Mouse (Mus musculus) midbrain, embryonic 10.5 days (tissue): ENCODE results near the gene Cbx4. TPM values are rescaled to one million over a fixed set of nuclear protein-coding genes. Genes with fewer than 3 reads are reported as not detected.

ENCODE experiments used
- DNase-seq: peaks from one replicate; pipeline ENCODE4 v3.0.0-alpha.2; 2017; ENCODE audit warnings: low spot score
- H3K27ac ChIP-seq: fragments of 300-500 bp; sonication (generic); replicated peaks from 2 replicates; pipeline ENCODE4 v1.5.1; 2016; ENCODE audit warnings: mild to moderate bottlenecking
- H3K27me3 ChIP-seq: fragments of 300-500 bp; sonication (generic); 2 replicates; pipeline ENCODE4 v1.6.1; 2016; ENCODE audit warnings: low read depth, mild to moderate bottlenecking; ENCODE audit not compliant: poor library complexity, severe bottlenecking
- H3K36me3 ChIP-seq: fragments of 300-500 bp; sonication (generic); 2 replicates; pipeline ENCODE4 v1.6.1; 2016; ENCODE audit warnings: mild to moderate bottlenecking, moderate library complexity
- H3K4me1 ChIP-seq: fragments of 300-500 bp; sonication (generic); 2 replicates; pipeline ENCODE4 v1.6.1; 2016
- H3K4me3 ChIP-seq: fragments of 300-500 bp; sonication (generic); 2 replicates; pipeline ENCODE4 v1.5.1; 2016; ENCODE audit warnings: mild to moderate bottlenecking, moderate library complexity
- H3K9me3 ChIP-seq: fragments of 300-500 bp; sonication (generic); replicated peaks from 2 replicates; pipeline ENCODE4 v1.6.1; 2016; ENCODE audit warnings: mild to moderate bottlenecking
- WGBS: fragments of 180-500 bp; shearing (Covaris S2); methylation state at CpG from one replicate; pipeline ENCODE4 v1.1.7; 2016; 5-methylcytosine and 5-hydroxymethylcytosine counted together
- polyA plus RNA-seq: library from polyadenylated mRNA; unstranded; fragments of >200 nt; fragmentation: Nextera tagmentation; extraction: Ambion mirVana; gene quantifications from 2 replicates; pipeline ENCODE4 v1.2.1, GENCODE M21; 2016

The Cbx4 gene
- polyA plus RNA-seq, 1 experiment from 2014 or later, result 5.1 TPM

DNA sequence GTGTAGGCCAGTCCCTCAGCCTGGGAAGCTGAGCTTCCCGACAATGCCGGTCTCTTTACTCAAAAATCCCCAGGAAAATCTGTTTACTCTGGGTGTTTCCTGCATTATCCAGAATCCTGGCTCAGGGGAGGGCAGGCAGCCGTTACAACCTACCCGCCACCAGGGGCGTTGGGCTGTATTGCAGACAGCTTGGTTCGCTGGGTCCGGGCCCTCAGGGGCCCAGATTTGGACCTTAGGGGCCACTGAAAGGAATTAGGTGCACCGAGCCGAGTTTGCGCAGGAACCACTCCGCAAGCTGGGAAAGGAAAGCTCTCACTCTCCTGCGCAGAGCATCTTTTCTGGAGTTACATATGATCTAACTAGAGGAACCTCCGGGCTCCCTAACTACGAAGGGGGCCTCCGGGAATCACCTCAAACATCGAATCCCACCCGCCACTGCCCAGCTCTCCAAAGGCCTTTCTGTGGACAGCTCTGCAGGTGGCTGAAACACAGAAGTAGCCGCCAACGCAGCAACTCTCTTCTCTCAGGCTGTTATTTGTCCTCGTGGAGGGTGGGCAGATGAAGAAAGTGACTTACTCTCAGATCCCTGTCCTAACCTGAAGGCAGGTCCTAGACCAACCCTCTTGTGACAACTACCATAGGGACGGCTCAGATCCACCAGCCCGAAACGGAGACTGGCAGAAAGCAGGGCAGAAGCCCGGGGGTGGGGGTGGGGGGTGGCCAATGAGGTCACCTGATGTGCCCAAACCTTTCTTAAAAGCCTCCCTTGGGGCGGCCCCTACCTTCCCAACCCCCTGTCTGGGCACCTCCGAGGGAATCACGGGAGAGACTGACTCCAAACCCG is 2.6 kb upstream of the Cbx4 start:
- H3K4me3 ChIP-seq, result peak overlapping the region; percentile 25; the same call in 1 of the 2 replicates
- H3K27me3 ChIP-seq, result peaks cover 87% of the 10 kb centered on the region
- no peaks in the 10 kb centered on the region for H3K9me3 ChIP-seq
- H3K27ac ChIP-seq, result no peak overlapping the region
- H3K36me3 ChIP-seq, result no peaks in the 10 kb centered on the region
- peaks cover 78% of the 10 kb centered on the region for H3K4me1 ChIP-seq
- DNase-seq, result peak; percentile 56
- under 1% methylated on average over 28 of the region's 28 CpGs for WGBS

DNA sequence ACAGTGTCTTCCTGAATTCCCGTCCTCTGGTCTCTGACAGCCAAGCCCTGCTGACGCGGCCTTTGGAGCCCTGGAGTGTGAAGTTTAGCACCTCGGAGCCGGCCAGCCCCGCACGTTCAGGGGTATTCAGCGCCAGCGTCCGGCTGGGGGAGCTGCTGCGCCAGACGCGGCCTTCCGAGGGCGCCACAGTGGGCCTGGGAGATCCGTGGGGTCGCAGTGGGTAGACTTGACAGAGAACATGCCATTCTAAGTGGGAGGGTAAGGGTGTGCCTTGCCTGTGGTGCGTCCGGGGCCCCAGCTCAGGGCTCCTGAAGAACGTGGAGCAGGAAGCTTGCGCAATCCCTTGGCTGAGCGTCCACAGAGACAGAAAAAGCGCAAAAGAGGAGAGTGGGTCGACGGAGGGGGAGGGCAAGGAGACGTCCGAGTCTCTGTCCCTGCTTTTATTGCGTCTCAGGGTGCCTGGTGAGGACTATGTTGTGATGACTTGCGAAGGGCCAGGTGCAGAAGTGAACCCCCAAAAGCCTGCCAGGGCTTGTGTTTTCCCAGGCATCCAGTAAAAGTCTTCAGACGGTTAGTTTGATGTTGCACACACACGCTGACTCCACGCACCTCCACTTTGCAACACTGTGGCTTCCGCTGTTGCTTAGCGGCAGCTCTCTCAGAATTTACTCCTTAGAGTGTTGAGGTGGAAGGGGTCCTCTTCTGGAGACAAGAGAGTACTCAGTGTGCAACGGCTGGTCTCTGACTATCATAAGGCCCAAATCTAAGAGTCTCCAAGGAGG is 1.5 kb upstream of the Cbx4 start:
- no peaks in the 10 kb centered on the region for H3K9me3 ChIP-seq
- H3K4me3 ChIP-seq, result peak overlapping the region; percentile 12; the same call in 1 of the 2 replicates
- H3K36me3 ChIP-seq, result no peaks in the 10 kb centered on the region
- 2% methylated on average over 35 of the region's 35 CpGs for WGBS
- H3K4me1 ChIP-seq, result peaks cover 89% of the 10 kb centered on the region
- H3K27me3 ChIP-seq, result peaks cover 87% of the 10 kb centered on the region
- H3K27ac ChIP-seq, result 0 out of 2 replicates have a peak overlapping the region, but pooled peaks have one; percentile 4
- DNase-seq, result peak; percentile 48

DNA sequence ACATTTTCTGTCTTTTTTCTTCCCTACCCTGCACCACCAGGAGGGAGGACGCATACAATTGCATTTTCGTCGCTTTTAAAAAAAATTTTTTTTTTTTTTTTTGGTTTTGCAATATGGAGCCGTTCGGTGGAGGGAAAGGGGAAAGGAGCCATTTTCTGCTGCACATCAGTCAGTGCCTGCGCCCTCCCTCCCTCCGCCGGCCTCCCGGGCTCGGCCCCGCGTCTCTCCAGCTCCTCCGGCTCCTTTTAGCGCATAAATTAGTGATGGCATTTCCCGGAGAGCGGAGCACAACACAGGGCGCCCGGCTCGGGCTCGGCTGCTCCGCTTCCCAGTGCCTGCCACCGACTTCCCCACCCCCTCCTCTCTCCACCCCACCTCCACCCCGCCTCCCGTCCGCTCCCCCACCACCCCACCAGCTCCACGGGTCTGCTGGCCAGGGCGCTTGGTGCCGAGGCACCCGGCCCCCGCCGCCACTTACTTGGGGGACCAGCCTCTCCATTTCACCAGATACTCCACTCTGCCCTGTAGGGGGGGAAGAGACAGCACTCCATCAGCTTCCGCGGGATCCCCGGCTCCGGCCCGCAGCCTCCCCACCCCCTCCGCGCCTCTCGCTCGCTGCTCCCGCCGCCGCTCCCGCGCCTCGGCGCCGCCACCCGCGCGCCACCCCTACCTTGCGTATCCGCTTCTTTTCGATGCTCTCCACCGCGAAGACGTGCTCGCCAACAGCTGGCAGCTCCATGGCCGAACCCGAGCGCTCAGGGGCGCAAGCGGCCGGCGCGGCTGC is 550 bp downstream of the Cbx4 start:
- Histone ChIP-seq H3K4me1 (peaks cover 97% of the 10 kb centered on the region), H3K36me3 (peaks cover 15% of the 10 kb centered on the region), H3K9me3 (no peaks in the 10 kb centered on the region), H3K27me3 (peaks cover 87% of the 10 kb centered on the region), H3K4me3 (peak overlapping the region; percentile 84), H3K27ac (peak overlapping the region; percentile 97)
- WGBS, result 0% methylated on average over 59 of the region's 66 CpGs
- DNase-seq, result peak; percentile 83

DNA sequence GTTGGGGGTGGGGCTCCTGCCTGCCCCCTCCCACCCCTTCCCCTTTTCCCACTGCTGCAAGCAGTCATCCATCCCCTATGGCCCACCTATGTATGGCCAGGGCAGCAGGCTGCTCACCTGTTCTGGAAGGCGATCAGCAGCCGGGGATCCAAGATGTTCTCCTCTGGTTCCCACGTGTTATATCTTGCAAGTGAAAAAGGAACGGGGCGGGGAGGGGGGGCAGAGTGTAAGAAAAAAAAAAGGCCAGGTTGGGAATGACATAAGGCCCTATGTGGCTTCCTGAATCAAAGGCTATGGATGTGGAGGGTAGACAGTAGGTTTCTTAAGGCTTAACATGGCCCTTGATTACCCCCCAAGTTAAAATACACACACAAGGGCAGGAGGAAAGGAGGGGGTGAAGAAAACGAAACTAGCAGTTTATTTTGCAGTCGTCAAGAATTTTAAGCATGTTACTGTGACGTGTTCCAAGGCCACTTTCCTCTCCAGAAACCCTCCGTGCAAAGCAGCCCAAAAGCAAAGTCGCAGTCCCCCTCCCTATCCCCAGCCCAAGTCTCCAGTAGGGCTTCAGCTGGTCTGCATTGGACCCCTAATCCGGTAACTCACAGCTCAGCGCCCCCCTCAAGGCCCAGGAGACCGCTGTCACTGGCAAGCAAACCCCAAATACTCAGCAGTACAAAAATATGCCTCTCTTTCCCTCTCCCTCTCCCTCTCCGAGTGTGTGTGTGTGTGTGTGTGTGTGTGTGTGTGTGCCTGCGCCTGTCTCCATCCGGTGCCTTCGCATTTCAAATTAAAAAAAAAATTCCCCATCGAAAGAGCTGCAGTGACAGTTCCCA is 1.4 kb downstream of the Cbx4 start:
- H3K27ac ChIP-seq, result peak overlapping the region; percentile 97
- H3K4me1 ChIP-seq, result peaks cover 95% of the 10 kb centered on the region
- peaks cover 87% of the 10 kb centered on the region for H3K27me3 ChIP-seq
- peak overlapping the region; percentile 84 for H3K4me3 ChIP-seq
- peaks cover 15% of the 10 kb centered on the region for H3K36me3 ChIP-seq
- DNase-seq, result peak; percentile 63
- WGBS, result 1% methylated on average over 18 of the region's 18 CpGs
- no peaks in the 10 kb centered on the region for H3K9me3 ChIP-seq

DNA sequence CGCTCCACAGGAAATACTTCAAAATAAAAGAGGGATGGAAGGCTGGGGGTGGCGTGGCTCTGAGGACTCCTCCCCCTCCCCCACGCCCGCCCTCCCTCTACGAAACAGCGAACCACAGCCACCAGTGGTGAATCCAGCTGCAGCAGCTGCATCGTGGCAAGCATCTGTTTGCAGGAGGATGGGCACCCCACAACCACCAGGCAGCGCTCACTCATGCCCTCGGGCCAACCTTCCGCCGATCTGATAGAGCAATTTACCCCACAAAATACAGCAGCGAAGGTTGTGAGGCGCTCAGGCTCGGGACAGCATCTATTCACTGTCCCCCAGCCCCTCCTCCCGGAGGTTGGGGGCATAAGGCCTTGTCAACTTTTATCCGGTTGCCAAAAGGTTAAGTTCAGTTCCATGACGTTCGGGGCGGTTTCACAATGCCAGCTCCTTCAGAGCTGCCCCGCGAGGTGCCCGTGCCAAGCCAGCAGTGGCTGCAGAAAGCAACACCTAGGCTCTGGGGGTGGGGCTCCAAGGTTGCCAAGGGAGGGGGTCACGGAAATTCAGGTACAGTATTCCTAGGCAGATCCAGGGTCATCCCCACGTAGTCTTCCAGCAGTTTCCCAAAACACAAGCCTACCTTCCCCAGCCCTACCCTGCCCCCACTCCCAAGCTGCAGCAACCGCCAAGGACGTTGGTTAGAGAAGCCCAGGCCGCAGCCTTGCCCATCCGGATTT is 2.1 kb downstream of the Cbx4 start:
- peaks cover 95% of the 10 kb centered on the region for H3K4me1 ChIP-seq
- whole genome bisulfite sequencing, result 1% methylated on average over 28 of the region's 28 CpGs
- no peaks in the 10 kb centered on the region for H3K9me3 ChIP-seq
- peak overlapping the region; percentile 97; the same call in 1 of the 2 replicates for H3K27ac ChIP-seq
- peak; percentile 27 for DNase-seq
- H3K27me3 ChIP-seq, result peaks cover 87% of the 10 kb centered on the region
- peak overlapping the region; percentile 84 for H3K4me3 ChIP-seq
- peaks cover 15% of the 10 kb centered on the region for H3K36me3 ChIP-seq

DNA sequence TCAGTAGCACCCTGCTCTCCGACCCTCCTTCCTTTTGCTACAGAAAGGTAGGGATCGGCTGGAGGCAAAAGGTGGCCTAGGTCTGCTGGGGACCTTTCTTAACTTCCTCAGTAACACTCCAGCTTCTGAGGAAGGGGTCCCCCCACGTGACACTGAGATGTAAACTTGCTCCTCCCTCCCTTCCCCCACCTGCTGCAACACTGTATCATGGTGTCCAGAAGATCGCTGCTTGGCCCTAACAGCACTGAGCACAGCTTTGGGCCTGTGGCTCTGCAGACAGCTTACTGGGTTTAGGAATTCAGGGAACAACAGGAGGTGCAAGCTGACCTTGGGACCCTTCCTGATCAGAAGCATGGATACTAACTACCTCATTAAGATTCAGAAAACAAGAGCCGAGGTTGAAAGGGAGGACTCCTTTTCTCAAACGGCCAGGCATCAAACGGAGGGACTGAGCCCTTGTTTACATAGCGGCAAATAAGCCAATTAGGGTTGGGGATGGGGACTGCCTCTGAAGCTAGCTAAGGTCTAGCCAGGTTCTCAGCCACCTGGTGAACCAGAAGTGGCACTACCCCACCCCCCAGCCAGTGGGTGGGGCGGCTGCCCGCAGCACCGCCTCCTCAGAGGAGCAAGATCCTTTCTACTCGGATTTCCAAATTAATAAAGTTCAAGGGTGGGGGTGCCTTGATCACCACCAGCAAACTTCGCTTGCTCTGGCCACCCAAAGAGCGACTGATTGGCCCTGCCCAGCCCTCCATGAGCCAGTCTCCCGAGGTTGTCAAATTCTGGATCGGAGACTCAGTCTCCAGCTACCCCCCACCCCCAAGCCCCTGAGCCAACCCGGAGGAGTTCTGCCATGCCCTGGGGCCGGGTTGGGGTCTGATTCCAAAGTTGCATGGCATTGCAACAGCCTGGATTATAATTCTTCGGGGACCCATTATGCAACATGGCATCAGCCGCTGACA is 3.1 kb downstream of the Cbx4 start:
- no peaks in the 10 kb centered on the region for H3K9me3 ChIP-seq
- H3K4me3 ChIP-seq, result peak overlapping the region; percentile 84
- peak; percentile 41 for DNase-seq
- 2% methylated on average over 20 of the region's 20 CpGs for WGBS
- H3K27ac ChIP-seq, result peak overlapping the region; percentile 13; the same call in 1 of the 2 replicates
- H3K4me1 ChIP-seq, result peaks cover 95% of the 10 kb centered on the region
- peaks cover 16% of the 10 kb centered on the region for H3K36me3 ChIP-seq
- H3K27me3 ChIP-seq, result peaks cover 87% of the 10 kb centered on the region

DNA sequence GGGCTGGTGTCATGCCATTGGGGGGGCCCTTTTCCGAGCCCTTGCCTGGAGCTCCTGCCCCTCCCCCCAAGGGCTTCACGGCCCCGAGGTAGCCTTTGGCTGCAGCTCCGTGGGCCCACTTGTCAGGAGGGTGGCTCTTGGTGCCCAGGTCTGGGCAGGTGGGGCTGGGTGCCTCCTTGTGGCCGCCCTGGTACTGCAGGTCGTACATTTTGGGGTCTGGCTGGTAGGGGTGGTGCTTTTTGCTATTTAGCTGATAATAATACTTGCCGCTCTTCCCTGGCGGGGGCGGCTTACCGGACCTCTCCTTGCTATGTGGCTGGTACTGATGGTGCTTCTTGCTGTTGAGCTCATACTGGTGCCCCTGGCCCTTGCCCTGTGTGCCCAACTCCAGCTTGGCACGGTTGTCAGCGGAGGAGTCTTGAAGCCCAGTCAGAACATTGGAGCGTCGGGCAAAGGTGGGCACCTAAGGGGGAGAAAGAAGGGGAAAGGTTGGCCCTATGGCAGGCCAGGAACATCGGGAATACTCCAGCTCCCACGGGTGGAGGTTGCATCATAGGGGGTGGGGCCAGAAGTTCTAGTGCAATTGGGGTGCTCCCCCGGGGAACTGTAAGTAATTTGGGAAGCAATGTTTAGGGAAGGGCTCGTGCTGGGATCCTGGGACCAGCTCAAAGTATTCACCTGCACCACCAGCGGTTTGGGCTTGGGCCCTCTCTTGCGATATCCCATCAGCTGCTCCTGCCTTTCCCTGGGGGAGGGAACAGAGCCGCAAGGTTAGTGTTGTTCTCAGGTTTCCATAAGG is 4.0 kb downstream of the Cbx4 start:
- no peak overlapping the region for H3K27ac ChIP-seq
- H3K9me3 ChIP-seq, result no peaks in the 10 kb centered on the region
- WGBS, result 6% methylated on average over 21 of the region's 21 CpGs
- H3K36me3 ChIP-seq, result peaks cover 20% of the 10 kb centered on the region
- peak; percentile 66 for DNase-seq
- peaks cover 90% of the 10 kb centered on the region for H3K4me1 ChIP-seq
- peaks cover 87% of the 10 kb centered on the region for H3K27me3 ChIP-seq
- H3K4me3 ChIP-seq, result peak overlapping the region; percentile 84

DNA sequence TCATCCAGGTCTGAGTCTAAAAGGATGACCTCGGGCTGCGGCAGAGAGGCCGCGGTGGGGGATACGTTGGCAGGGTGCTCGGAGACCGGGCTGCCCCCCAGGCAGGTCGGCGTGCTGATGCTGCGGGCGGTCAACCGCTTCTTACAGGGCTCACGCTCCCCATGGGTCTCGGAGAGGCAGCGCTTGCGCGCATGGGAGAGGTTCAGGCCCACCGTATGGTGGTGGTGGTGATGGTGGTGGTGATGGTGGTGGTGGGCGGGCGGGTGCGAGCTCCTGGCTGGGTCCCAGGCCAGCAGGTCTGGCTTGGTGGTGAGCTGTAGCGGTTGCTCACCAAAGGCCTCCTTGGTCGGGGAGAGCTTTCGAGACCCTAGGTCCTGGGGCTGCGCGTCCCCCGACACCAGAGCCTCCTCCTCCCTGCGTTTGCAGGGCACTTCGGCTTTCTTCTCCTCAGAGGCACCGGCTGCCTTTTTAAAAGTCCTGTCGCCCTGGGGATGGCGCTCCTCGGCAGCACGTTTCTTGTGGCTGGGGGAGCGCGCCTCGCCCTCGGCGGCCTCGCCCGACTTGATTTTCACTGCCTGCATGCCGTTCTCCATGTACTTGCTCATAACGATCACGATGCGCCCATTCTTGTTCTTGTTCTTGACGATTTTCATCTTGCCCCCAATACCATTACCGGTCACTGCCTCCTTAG is 4.7 kb downstream of the Cbx4 start:
- H3K4me1 ChIP-seq, result peaks cover 82% of the 10 kb centered on the region
- peaks cover 20% of the 10 kb centered on the region for H3K36me3 ChIP-seq
- DNase-seq, result peak; percentile 38
- H3K27ac ChIP-seq, result no peak overlapping the region; the same call in 1 of the 2 replicates
- H3K4me3 ChIP-seq, result peak overlapping the region; percentile 36
- 5% methylated on average over 47 of the region's 47 CpGs for WGBS
- no peaks in the 10 kb centered on the region for H3K9me3 ChIP-seq
- peaks cover 87% of the 10 kb centered on the region for H3K27me3 ChIP-seq

DNA sequence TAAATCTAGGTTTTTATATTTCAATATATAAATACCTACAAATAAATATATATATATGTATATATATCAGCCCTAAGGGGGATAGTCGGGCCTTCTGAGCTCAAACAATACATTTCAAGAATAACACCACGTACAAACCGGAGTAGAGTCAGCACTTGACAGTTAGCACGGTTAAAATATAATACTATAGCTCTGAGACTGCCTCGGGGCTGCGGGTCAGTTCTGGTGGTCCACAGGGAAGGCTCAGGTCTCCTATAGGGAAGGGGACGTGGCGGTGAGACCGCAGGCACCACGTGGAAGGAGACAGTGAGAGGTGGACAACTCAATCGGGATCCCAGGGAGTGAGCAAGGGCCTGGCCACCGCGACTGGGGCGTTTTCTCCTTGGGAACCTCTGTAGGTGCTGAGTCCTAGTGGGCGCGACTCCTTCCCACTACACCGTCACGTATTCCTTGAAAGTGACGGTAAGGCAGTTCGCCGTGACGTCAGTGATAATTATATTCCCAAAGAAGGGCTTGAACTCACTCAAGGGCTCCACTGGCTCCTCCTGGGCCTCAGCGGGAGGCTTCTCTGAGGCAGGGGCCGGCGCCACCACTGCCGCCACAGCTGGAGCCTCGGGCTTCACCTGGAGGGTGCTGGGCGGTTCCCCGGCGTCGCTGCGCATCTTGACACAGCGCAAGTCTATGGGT is 5.4 kb downstream of the Cbx4 start:
- no peaks in the 10 kb centered on the region for H3K9me3 ChIP-seq
- peaks cover 77% of the 10 kb centered on the region for H3K4me1 ChIP-seq
- H3K27me3 ChIP-seq, result peaks cover 91% of the 10 kb centered on the region
- no peak overlapping the region; the same call in 1 of the 2 replicates for H3K27ac ChIP-seq
- WGBS, result 7% methylated on average over 33 of the region's 33 CpGs
- DNase-seq, result peak; percentile 38
- peak overlapping the region; percentile 36 for H3K4me3 ChIP-seq
- peaks cover 20% of the 10 kb centered on the region for H3K36me3 ChIP-seq
